Mouse (Mus musculus): Measurements from ENCODE around the gene Ebi3.
"Not testable (repeated sequence)": the region's sequence is repeated elsewhere in the genome, so short reads cannot be mapped to it uniquely, and the experiment has no call there.

The Ebi3 gene

GRCm38 (mm10) chr17:55952447-55953027 lies at the start of gene Ebi3:
Gene Ebi3 (plus strand): TSS chr17:55952640.
- no peak for DNase-seq (ENCODE audit: extremely low read depth, low read depth)

- DNase-seq (ENCODE audit: extremely low read depth, low read depth): no peak
Observed at GRCm38 (mm10) chr17:55903087-55903486, 49.4 kb upstream of the Ebi3 start.

- DNase-seq (ENCODE audit: extremely low read depth, low read depth): no peak
Observed at GRCm38 (mm10) chr17:55903687-55904086, 48.8 kb upstream of the Ebi3 start.

GRCm38 (mm10) chr17:55904131-55904530 lies 48.3 kb upstream of the Ebi3 start:
- no peak for DNase-seq (ENCODE audit: extremely low read depth, low read depth)

- DNase-seq (ENCODE audit: extremely low read depth, low read depth): no peak
Observed at GRCm38 (mm10) chr17:55906669-55907068, 45.8 kb upstream of the Ebi3 start.

- DNase-seq (ENCODE audit: extremely low read depth, low read depth): peak; percentile 52
Observed at GRCm38 (mm10) chr17:55931553-55932502, 20.6 kb upstream of the Ebi3 start.

GRCm38 (mm10) chr17:55932635-55933034 lies 19.8 kb upstream of the Ebi3 start:
- peak; percentile 88 for DNase-seq (ENCODE audit: extremely low read depth, low read depth)

- DNase-seq (ENCODE audit: extremely low read depth, low read depth): peak; percentile 83
Observed at GRCm38 (mm10) chr17:55933191-55933590, 19.2 kb upstream of the Ebi3 start.

- DNase-seq (ENCODE audit: extremely low read depth, low read depth): not testable (repeated sequence)
Observed at GRCm38 (mm10) chr17:55944387-55944865, 8.0 kb upstream of the Ebi3 start.

- DNase-seq (ENCODE audit: extremely low read depth, low read depth): peak; percentile 75
Observed at GRCm38 (mm10) chr17:55944866-55945682, 7.4 kb upstream of the Ebi3 start.

GRCm38 (mm10) chr17:55945696-55946095 lies 6.7 kb upstream of the Ebi3 start:
- DNase-seq (ENCODE audit: extremely low read depth, low read depth): no peak

- DNase-seq (ENCODE audit: extremely low read depth, low read depth): no peak
Observed at GRCm38 (mm10) chr17:55948647-55949046, 3.8 kb upstream of the Ebi3 start.

GRCm38 (mm10) chr17:55949400-55949799 lies 3.0 kb upstream of the Ebi3 start, which contains the start of gene Zfp119b:
Gene Zfp119b (minus strand): TSS chr17:55949500.
- no peak for DNase-seq (ENCODE audit: extremely low read depth, low read depth)

GRCm38 (mm10) chr17:55950601-55951000 lies 1.8 kb upstream of the Ebi3 start:
- no peak for DNase-seq (ENCODE audit: extremely low read depth, low read depth)

- DNase-seq (ENCODE audit: extremely low read depth, low read depth): no peak
Observed at GRCm38 (mm10) chr17:55952041-55952440, 399 bp upstream of the Ebi3 start.

- no peak for DNase-seq (ENCODE audit: extremely low read depth, low read depth)
Observed at GRCm38 (mm10) chr17:55953751-55954150, 1.3 kb downstream of the Ebi3 start.

GRCm38 (mm10) chr17:55954229-55954628 lies 1.8 kb downstream of the Ebi3 start:
- no peak for DNase-seq (ENCODE audit: extremely low read depth, low read depth)

- no peak for DNase-seq (ENCODE audit: extremely low read depth, low read depth)
Observed at GRCm38 (mm10) chr17:55956129-55956528, 3.7 kb downstream of the Ebi3 start.

GRCm38 (mm10) chr17:55956591-55956990 lies 4.2 kb downstream of the Ebi3 start:
- DNase-seq (ENCODE audit: extremely low read depth, low read depth): no peak

GRCm38 (mm10) chr17:55957168-55957567 lies 4.7 kb downstream of the Ebi3 start:
- DNase-seq (ENCODE audit: extremely low read depth, low read depth): no peak

Data from MEL-GATA-1-ER (cell line).